Mouse (Mus musculus): ENCODE data around the gene Celf2. TPM values are rescaled to one million over a fixed set of nuclear protein-coding genes. Genes with fewer than 3 reads are reported as not detected.

The Celf2 gene
- polyA plus RNA-seq, 1 experiment from 2014 or later = 68.8 TPM

DNA sequence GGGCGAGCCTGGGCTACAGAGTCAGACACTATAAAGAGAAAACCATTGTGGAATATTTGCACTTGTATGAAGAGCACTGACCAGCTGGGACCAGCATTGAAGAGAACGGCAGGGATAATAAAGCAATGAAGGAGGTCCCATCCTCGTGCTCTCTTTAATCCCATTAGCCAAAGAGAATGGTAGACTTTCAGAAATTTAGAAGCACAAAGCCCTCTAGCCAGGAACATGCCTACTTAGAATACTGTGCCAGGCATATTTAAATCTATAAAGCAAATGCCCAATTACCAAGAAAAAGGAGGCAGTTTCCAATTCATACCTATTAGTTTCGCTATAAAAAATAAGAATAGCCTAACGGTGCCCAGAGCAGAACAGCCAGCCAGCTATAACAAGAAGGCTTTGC, 583.9 kb downstream of the Celf2 start:
- WGBS = 80% methylated on average over 5 of the region's 5 CpGs
- no peak overlapping the region for H3K27ac ChIP-seq (replicated peaks; ENCODE audit: low read depth, low read length)
- no peak overlapping the region for H3K4me2 ChIP-seq (ENCODE audit: low read depth, low read length)
- H3K9me3 ChIP-seq (ENCODE audit: control insufficient read depth, low read length) = no peaks in the 10 kb centered on the region
- no peaks in the 10 kb centered on the region for H3K4me1 ChIP-seq (ENCODE audit: control insufficient read depth, insufficient read depth, low read length)
- no peak for ATAC-seq (ENCODE audit: low read depth)
- no peak for DNase-seq (ENCODE audit: low spot score)
- H3K27me3 ChIP-seq (replicated peaks; ENCODE audit: control insufficient read depth, insufficient read depth, low read length) = no peaks in the 10 kb centered on the region
- no peak overlapping the region for H3K9ac ChIP-seq (ENCODE audit: low read depth, low read length)
- H3K4me3 ChIP-seq (ENCODE audit: low read depth, low read length) = no peak overlapping the region
- no peaks in the 10 kb centered on the region for H3K36me3 ChIP-seq (ENCODE audit: control insufficient read depth, insufficient read depth, low read length)

DNA sequence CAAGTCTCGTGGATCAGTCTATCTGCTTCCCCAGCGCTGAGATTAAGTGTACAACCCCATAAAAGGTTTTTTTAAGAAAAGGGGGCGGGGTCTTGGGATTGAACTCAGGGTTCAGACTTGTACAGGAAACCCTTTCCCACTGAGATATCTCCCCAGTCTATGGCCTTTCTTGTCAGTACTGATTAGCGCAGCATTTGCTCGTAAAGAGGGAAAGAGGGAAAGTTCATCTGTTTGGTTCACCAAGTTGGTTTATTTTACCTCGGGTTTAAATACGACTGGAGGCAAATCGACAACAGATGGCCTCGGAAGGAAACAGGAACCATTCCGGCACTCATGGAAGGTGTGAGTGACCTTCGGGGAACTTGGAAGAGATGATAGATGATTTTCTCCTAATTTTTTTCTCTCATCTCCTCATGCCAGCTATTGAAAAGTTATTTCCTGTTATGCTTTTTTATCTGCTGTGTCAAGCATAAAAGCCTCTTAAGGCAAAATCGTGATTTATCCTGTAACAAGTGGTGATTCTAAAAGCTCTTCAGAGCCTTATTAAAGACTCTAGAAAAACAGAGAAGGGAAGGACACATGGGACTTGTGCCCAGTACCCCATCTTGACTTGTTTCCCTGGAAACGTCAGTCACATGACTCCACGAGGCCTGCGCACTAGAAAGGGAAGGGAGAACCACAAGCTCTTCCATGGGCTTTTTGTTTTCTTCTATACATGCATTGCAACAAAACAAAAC, 585.5 kb downstream of the Celf2 start:
- H3K4me2 ChIP-seq (ENCODE audit: low read depth, low read length) = peak overlapping the region; percentile 19; the same call in 1 of the 2 replicates
- no peaks in the 10 kb centered on the region for H3K4me1 ChIP-seq (ENCODE audit: control insufficient read depth, insufficient read depth, low read length)
- no peaks in the 10 kb centered on the region for H3K36me3 ChIP-seq (ENCODE audit: control insufficient read depth, insufficient read depth, low read length)
- H3K27me3 ChIP-seq (replicated peaks; ENCODE audit: control insufficient read depth, insufficient read depth, low read length) = no peaks in the 10 kb centered on the region
- H3K9ac ChIP-seq (ENCODE audit: low read depth, low read length) = no peak overlapping the region
- H3K27ac ChIP-seq (replicated peaks; ENCODE audit: low read depth, low read length) = no peak overlapping the region
- no peaks in the 10 kb centered on the region for H3K9me3 ChIP-seq (ENCODE audit: control insufficient read depth, low read length)
- H3K4me3 ChIP-seq (ENCODE audit: low read depth, low read length) = no peak overlapping the region
- ATAC-seq (ENCODE audit: low read depth) (no peak), DNase-seq (ENCODE audit: low spot score) (peak; percentile 27)
- 37% methylated on average over 15 of the region's 15 CpGs for WGBS

DNA sequence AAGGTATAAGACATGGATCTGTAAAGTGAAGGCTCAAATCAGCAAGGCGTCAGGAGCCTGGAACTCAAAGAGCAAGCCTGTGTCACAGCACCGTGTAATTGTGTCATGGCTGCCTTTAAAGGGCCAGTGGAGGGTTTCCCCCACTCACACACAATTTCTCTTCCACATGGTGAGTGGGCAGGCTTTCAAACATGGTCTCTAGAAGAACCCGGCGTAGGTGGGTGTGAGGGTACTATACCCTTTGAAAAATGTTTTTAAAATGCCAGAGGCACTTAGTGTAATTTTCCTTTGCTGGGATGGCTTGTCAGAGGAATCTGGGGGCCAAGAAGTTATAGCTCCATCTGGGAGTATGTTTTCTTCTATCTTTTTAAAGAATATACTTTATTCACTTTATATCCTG, 594.0 kb downstream of the Celf2 start:
- Histone ChIP-seq H3K27me3 (replicated peaks; ENCODE audit: control insufficient read depth, insufficient read depth, low read length) (no peaks in the 10 kb centered on the region), H3K36me3 (ENCODE audit: control insufficient read depth, insufficient read depth, low read length) (no peaks in the 10 kb centered on the region), H3K4me3 (ENCODE audit: low read depth, low read length) (no peak overlapping the region), H3K27ac (replicated peaks; ENCODE audit: low read depth, low read length) (no peak overlapping the region), H3K4me1 (ENCODE audit: control insufficient read depth, insufficient read depth, low read length) (no peaks in the 10 kb centered on the region), H3K4me2 (ENCODE audit: low read depth, low read length) (no peak overlapping the region), H3K9me3 (ENCODE audit: control insufficient read depth, low read length) (no peaks in the 10 kb centered on the region), H3K9ac (ENCODE audit: low read depth, low read length) (no peak overlapping the region)
- WGBS = 77% methylated on average over 4 of the region's 4 CpGs
- no peak for DNase-seq (ENCODE audit: low spot score)
- ATAC-seq (ENCODE audit: low read depth) = no peak

DNA sequence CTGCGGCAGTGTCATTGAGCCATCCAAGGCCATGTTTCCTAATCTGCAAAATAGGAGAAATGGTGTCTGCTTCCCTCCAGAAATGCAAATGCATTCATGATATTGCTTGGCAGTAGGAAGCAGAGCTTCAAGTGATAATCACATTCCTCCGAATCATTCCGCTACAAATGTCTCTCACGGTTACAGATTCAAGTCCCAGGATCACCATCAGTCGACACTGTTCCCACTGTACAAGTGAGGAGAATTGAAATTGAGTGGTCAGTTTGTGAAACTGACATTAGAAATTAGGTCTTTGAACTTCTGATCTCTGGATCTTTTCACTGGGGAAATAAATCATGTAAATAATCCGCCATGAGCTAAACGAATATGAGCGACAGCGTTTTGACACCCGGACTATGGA, 596.0 kb downstream of the Celf2 start:
- WGBS = 83% methylated on average over 10 of the region's 10 CpGs
- ATAC-seq (ENCODE audit: low read depth) (no peak), DNase-seq (ENCODE audit: low spot score) (no peak)
- no peak overlapping the region for H3K4me3 ChIP-seq (ENCODE audit: low read depth, low read length)
- H3K4me1 ChIP-seq (ENCODE audit: control insufficient read depth, insufficient read depth, low read length) = no peaks in the 10 kb centered on the region
- H3K4me2 ChIP-seq (ENCODE audit: low read depth, low read length) = no peak overlapping the region
- H3K36me3 ChIP-seq (ENCODE audit: control insufficient read depth, insufficient read depth, low read length) = no peaks in the 10 kb centered on the region
- no peak overlapping the region for H3K27ac ChIP-seq (replicated peaks; ENCODE audit: low read depth, low read length)
- no peak overlapping the region for H3K9ac ChIP-seq (ENCODE audit: low read depth, low read length)
- H3K27me3 ChIP-seq (replicated peaks; ENCODE audit: control insufficient read depth, insufficient read depth, low read length) = no peaks in the 10 kb centered on the region
- H3K9me3 ChIP-seq (ENCODE audit: control insufficient read depth, low read length) = no peaks in the 10 kb centered on the region

DNA sequence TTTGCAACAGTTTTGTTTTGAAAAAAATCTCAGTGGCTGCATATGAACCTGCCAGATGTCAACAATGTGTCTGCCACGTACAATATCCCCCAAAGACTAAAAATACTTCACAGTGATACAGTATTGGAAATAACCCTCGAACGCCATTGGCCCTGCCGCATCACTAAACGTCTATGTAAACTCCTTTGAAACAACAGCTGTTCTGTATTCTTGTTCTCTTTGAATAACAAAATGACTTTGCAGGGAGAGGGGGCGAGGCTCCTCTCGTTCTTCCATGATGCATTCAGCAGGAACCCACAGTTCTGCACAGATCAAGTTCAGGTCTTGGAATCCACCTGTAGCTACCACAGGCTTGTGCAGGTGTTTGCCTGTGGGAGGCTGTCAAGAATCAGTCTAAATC, 597.4 kb downstream of the Celf2 start:
- H3K27ac ChIP-seq (replicated peaks; ENCODE audit: low read depth, low read length) = no peak overlapping the region
- ATAC-seq (ENCODE audit: low read depth) (no peak), DNase-seq (ENCODE audit: low spot score) (peak; percentile 68)
- no peak overlapping the region for H3K9ac ChIP-seq (ENCODE audit: low read depth, low read length)
- 34% methylated on average over 7 of the region's 7 CpGs for WGBS
- H3K9me3 ChIP-seq (ENCODE audit: control insufficient read depth, low read length) = no peaks in the 10 kb centered on the region
- H3K4me1 ChIP-seq (ENCODE audit: control insufficient read depth, insufficient read depth, low read length) = no peaks in the 10 kb centered on the region
- no peak overlapping the region for H3K4me2 ChIP-seq (ENCODE audit: low read depth, low read length)
- no peak overlapping the region for H3K4me3 ChIP-seq (ENCODE audit: low read depth, low read length)
- H3K27me3 ChIP-seq (replicated peaks; ENCODE audit: control insufficient read depth, insufficient read depth, low read length) = no peaks in the 10 kb centered on the region
- no peaks in the 10 kb centered on the region for H3K36me3 ChIP-seq (ENCODE audit: control insufficient read depth, insufficient read depth, low read length)

DNA sequence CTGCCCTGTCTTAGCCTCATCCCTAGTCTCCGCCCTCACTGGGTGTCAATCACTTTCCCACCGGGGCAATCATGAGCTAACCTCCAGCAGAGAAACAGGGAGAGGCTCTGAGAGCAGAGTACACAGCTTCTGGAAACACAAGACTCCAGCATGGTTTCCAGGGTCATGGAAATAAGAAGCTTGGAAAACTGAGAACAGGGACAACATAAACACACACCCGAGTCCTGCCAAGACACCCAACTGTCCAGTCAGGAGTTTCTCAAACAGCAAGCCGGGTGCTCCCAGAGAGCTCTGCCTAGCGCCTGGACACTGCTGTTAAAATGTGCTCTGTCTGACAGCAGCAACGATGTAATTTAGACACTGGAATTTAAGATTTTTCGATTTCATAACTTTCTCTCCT, 599.4 kb downstream of the Celf2 start:
- ATAC-seq (ENCODE audit: low read depth) = no peak
- DNase-seq (ENCODE audit: low spot score) = no peak
- H3K27me3 ChIP-seq (replicated peaks; ENCODE audit: control insufficient read depth, insufficient read depth, low read length) = no peaks in the 10 kb centered on the region
- no peaks in the 10 kb centered on the region for H3K9me3 ChIP-seq (ENCODE audit: control insufficient read depth, low read length)
- H3K4me3 ChIP-seq (ENCODE audit: low read depth, low read length) = no peak overlapping the region
- no peak overlapping the region for H3K9ac ChIP-seq (ENCODE audit: low read depth, low read length)
- 58% methylated on average over 7 of the region's 7 CpGs for WGBS
- H3K36me3 ChIP-seq (ENCODE audit: control insufficient read depth, insufficient read depth, low read length) = no peaks in the 10 kb centered on the region
- H3K4me2 ChIP-seq (ENCODE audit: low read depth, low read length) = no peak overlapping the region
- H3K4me1 ChIP-seq (ENCODE audit: control insufficient read depth, insufficient read depth, low read length) = no peaks in the 10 kb centered on the region
- H3K27ac ChIP-seq (replicated peaks; ENCODE audit: low read depth, low read length) = no peak overlapping the region

DNA sequence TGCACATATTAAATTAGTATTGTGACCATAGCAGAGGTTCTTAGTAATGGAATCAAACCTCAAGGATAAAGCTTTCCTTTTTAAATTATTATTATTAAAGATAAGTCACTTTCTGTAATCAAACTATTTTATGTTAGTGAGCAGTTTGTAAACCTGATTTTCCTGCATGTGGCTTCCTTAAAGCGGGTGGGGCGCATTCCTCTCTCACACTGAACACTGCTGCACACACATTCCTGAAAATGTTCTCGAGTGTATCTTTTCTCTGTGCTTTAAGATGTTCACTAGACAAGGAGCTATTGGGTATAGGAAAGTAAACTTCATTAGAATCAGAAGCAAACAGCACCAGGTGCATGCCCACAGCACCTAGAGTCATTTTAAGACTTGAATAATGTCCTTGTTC, 605.0 kb downstream of the Celf2 start:
- no peak for ATAC-seq (ENCODE audit: low read depth)
- Histone ChIP-seq H3K4me2 (ENCODE audit: low read depth, low read length) (no peak overlapping the region), H3K9ac (ENCODE audit: low read depth, low read length) (no peak overlapping the region), H3K36me3 (ENCODE audit: control insufficient read depth, insufficient read depth, low read length) (no peaks in the 10 kb centered on the region), H3K4me3 (ENCODE audit: low read depth, low read length) (no peak overlapping the region), H3K27me3 (replicated peaks; ENCODE audit: control insufficient read depth, insufficient read depth, low read length) (no peaks in the 10 kb centered on the region), H3K4me1 (ENCODE audit: control insufficient read depth, insufficient read depth, low read length) (no peaks in the 10 kb centered on the region), H3K27ac (replicated peaks; ENCODE audit: low read depth, low read length) (no peak overlapping the region), H3K9me3 (ENCODE audit: control insufficient read depth, low read length) (no peaks in the 10 kb centered on the region)
- DNase-seq (ENCODE audit: low spot score) = no peak
- WGBS = 70% methylated on average over 3 of the region's 3 CpGs

DNA sequence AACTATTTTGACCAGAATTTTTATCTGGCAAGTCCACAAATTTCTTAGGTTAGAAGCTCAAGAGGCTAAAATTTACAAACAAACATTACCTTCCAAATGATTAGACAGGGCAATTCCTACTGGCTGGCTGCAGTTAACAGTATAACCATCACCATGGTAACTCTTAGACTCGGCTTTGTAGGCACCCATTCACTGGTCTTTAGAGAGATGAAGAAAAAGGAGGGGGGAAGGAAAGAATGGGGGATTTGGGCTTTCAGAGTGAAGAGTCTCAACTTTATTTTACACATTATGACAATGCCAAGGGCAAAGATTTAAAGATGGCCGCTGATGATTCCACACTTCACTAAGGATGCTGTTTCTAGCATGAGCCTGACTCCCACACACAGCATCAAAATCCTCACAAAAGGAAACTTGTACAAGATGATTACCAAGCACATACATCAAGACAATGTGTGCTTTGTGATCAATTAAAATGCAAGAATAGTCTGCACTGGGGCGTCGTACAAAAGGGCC, 606.1 kb downstream of the Celf2 start:
- no peak overlapping the region for H3K4me3 ChIP-seq (ENCODE audit: low read depth, low read length)
- DNase-seq (ENCODE audit: low spot score) = no peak
- H3K36me3 ChIP-seq (ENCODE audit: control insufficient read depth, insufficient read depth, low read length) = no peaks in the 10 kb centered on the region
- H3K4me2 ChIP-seq (ENCODE audit: low read depth, low read length) = no peak overlapping the region
- no peak overlapping the region for H3K9ac ChIP-seq (ENCODE audit: low read depth, low read length)
- ATAC-seq (ENCODE audit: low read depth) = no peak; the same call in 1 of the 2 replicates
- no peaks in the 10 kb centered on the region for H3K4me1 ChIP-seq (ENCODE audit: control insufficient read depth, insufficient read depth, low read length)
- no peaks in the 10 kb centered on the region for H3K27me3 ChIP-seq (replicated peaks; ENCODE audit: control insufficient read depth, insufficient read depth, low read length)
- no peak overlapping the region for H3K27ac ChIP-seq (replicated peaks; ENCODE audit: low read depth, low read length)
- no peaks in the 10 kb centered on the region for H3K9me3 ChIP-seq (ENCODE audit: control insufficient read depth, low read length)
- 64% methylated on average over 4 of the region's 4 CpGs for WGBS

DNA sequence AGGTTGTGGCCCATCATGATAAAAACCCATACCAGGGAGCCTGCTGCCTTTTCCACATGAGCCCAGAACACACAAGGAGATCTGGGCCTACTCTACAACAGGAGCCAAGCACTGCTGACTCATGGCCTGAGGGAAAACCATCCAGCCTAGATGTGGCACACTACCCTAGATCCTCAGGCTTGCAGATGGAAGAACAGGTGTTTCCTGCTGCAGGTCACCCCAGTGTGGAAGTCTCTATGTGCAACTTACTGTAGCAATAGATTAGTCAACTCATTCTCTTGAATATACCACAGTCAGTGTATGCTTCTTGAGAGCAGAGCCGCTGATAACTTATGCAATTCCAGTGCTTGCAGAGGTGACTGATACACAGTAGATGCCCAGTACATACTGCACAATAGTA, 612.5 kb downstream of the Celf2 start:
- Histone ChIP-seq H3K27me3 (replicated peaks; ENCODE audit: control insufficient read depth, insufficient read depth, low read length) (no peaks in the 10 kb centered on the region), H3K36me3 (ENCODE audit: control insufficient read depth, insufficient read depth, low read length) (no peaks in the 10 kb centered on the region), H3K4me1 (ENCODE audit: control insufficient read depth, insufficient read depth, low read length) (no peaks in the 10 kb centered on the region), H3K4me2 (ENCODE audit: low read depth, low read length) (no peak overlapping the region), H3K9ac (ENCODE audit: low read depth, low read length) (no peak overlapping the region), H3K9me3 (ENCODE audit: control insufficient read depth, low read length) (no peaks in the 10 kb centered on the region), H3K27ac (replicated peaks; ENCODE audit: low read depth, low read length) (no peak overlapping the region), H3K4me3 (ENCODE audit: low read depth, low read length) (no peak overlapping the region)
- ATAC-seq (ENCODE audit: low read depth) (no peak), DNase-seq (ENCODE audit: low spot score) (no peak)
- WGBS = 95% methylated on average over 1 of the region's 1 CpGs

Data from embryonic facial prominence, embryonic 14.5 days (tissue).